Comparison of ENCODE assay signal across 8 mouse cellular contexts in genomic region chr19:43689419-43690246, GRCm38 (mm10). TPM values are rescaled to one million over a fixed set of nuclear protein-coding genes. Genes with fewer than 3 reads are reported as not detected.
DNase-seq lines count a peak whose midpoint lies in the region; ATAC-seq and TF ChIP-seq lines count a peak whose summit lies in the region.

Gene Entpd7, plus strand, starts transcription at chr19:43689672.

- H3K4me1 ChIP-seq in E14TG2a.4 (replicated peaks; ENCODE audit: low read depth, low read length) = peaks cover 17% of the 10 kb centered on the region
- H3K4me1 ChIP-seq in forebrain, embryonic 13.5 days = peaks cover 17% of the 10 kb centered on the region
- H3K4me1 ChIP-seq in liver, postnatal 0 days (ENCODE audit: insufficient read depth) = peaks cover 6% of the 10 kb centered on the region; the same call in 1 of the 2 replicates
- peaks cover 12% of the 10 kb centered on the region; the same call in 1 of the 2 replicates for H3K4me1 ChIP-seq in neural tube, embryonic 14.5 days (ENCODE audit: control insufficient read depth, insufficient read depth, low read length)

- ATAC-seq in forebrain, embryonic 13.5 days = peak; percentile 99
- ATAC-seq in liver, postnatal 0 days = peak; percentile 100
- peak; percentile 98 for ATAC-seq in neural tube, embryonic 14.5 days (ENCODE audit: low read depth)

- H3K4me3 ChIP-seq in E14TG2a.4 (replicated peaks; ENCODE audit: low read length) = peak within 1 kb of the TSS; percentile 93
- peak within 1 kb of the TSS; percentile 85 for H3K4me3 ChIP-seq in forebrain, embryonic 13.5 days
- peak within 1 kb of the TSS; percentile 80 for H3K4me3 ChIP-seq in liver, postnatal 0 days (ENCODE audit: low read depth, low read length)
- H3K4me3 ChIP-seq in neural tube, embryonic 14.5 days (ENCODE audit: low read depth, low read length) = peak within 1 kb of the TSS; percentile 77

- TF ChIP-seq CTCF in E14TG2a.4 (conservative IDR thresholded peaks at IDR 0.05; ENCODE audit: low read length) = no peak
- TF ChIP-seq CTCF in liver, postnatal 0 days (IDR thresholded peaks at IDR 0.05; ENCODE audit: low read depth) = peak; percentile 68

- intact Hi-C loops in heart, postnatal 10 days (cut with DNase I) = loop anchor here (1.0 to 2.0 kb wide), 2 partner anchors 14 to 63 kb away; partner anchors contain the start of genes Cox15 and Cutc

- H3K27me3 ChIP-seq in E14TG2a.4 (ENCODE audit: insufficient read depth, low read length) = no peaks in the 10 kb centered on the region
- H3K27me3 ChIP-seq in forebrain, embryonic 13.5 days = no peaks in the 10 kb centered on the region; the same call in 1 of the 2 replicates
- no peaks in the 10 kb centered on the region for H3K27me3 ChIP-seq in liver, postnatal 0 days (ENCODE audit: insufficient read depth, low read length)
- H3K27me3 ChIP-seq in neural tube, embryonic 14.5 days (ENCODE audit: control insufficient read depth, insufficient read depth, low read length) = no peaks in the 10 kb centered on the region

- under 1% methylated on average over 60 of the region's 60 CpGs for WGBS in forebrain, embryonic 13.5 days
- WGBS in large intestine, adult 2 months = under 1% methylated on average over 60 of the region's 60 CpGs
- WGBS in liver, postnatal 0 days (ENCODE audit: insufficient replicate concordance) = under 1% methylated on average over 59 of the region's 60 CpGs
- 0% methylated on average over 60 of the region's 60 CpGs for WGBS in neural tube, embryonic 14.5 days

- H3K9me3 ChIP-seq in E14TG2a.4 (ENCODE audit: low read length) = no peaks in the 10 kb centered on the region
- H3K9me3 ChIP-seq in forebrain, embryonic 13.5 days (replicated peaks) = no peaks in the 10 kb centered on the region
- no peaks in the 10 kb centered on the region for H3K9me3 ChIP-seq in liver, postnatal 0 days (ENCODE audit: low read length)
- no peaks in the 10 kb centered on the region for H3K9me3 ChIP-seq in neural tube, embryonic 14.5 days (ENCODE audit: control insufficient read depth, low read length)

- peak within 1 kb of the TSS; percentile 91 for H3K9ac ChIP-seq in forebrain, embryonic 13.5 days
- peak within 1 kb of the TSS; percentile 68 for H3K9ac ChIP-seq in liver, postnatal 0 days (replicated peaks)
- peak within 1 kb of the TSS; percentile 93 for H3K9ac ChIP-seq in neural tube, embryonic 14.5 days (replicated peaks; ENCODE audit: low read depth, low read length)

- H3K27ac ChIP-seq in forebrain, embryonic 13.5 days = peak within 1 kb of the TSS; percentile 71
- no peak within 1 kb of the TSS for H3K27ac ChIP-seq in liver, postnatal 0 days (ENCODE audit: low read depth)
- H3K27ac ChIP-seq in neural tube, embryonic 14.5 days (ENCODE audit: low read depth, low read length) = peak within 1 kb of the TSS; percentile 74

- no peaks in the 10 kb centered on the region for H3K36me3 ChIP-seq in E14TG2a.4 (ENCODE audit: insufficient read depth, low read length)
- H3K36me3 ChIP-seq in forebrain, embryonic 13.5 days (ENCODE audit: poor library complexity, severe bottlenecking) = peaks cover 5% of the 10 kb centered on the region; the same call in 1 of the 2 replicates
- 0 out of 2 replicates have a peak, but pooled peaks cover 6% of the 10 kb centered on the region for H3K36me3 ChIP-seq in liver, postnatal 0 days (replicated peaks; ENCODE audit: insufficient read depth, low read length)
- no peaks in the 10 kb centered on the region for H3K36me3 ChIP-seq in neural tube, embryonic 14.5 days (ENCODE audit: control insufficient read depth, insufficient read depth, low read length)

- H3K4me2 ChIP-seq in forebrain, embryonic 13.5 days = peak within 1 kb of the TSS; percentile 74
- H3K4me2 ChIP-seq in liver, postnatal 0 days (ENCODE audit: low read depth, low read length) = peak within 1 kb of the TSS; percentile 87
- H3K4me2 ChIP-seq in neural tube, embryonic 14.5 days (ENCODE audit: low read depth, low read length) = peak within 1 kb of the TSS; percentile 73

- TF ChIP-seq EP300 in liver, postnatal 0 days (IDR thresholded peaks at IDR 0.05; ENCODE audit: low read depth) = no peak

- peak; percentile 92 for DNase-seq in c-Kit-positive CD71-positive TER-119-positive erythroid progenitor cells, embryonic 14.5 days (ENCODE audit: low spot score)
- DNase-seq in heart, postnatal 10 days = peak; percentile 98
- peak; percentile 73 for DNase-seq in large intestine, adult 2 months (ENCODE audit: low read depth, low spot score)
- DNase-seq in liver, postnatal 0 days = peak; percentile 96
- DNase-seq in testis, postnatal 10 days (ENCODE audit: low spot score) = peak; percentile 91

RNA-seq across cellular contexts. Expression of gene Entpd7, which starts in this region (rescaled TPM):
- polyA plus RNA-seq in forebrain, embryonic 13.5 days (2015; fragmentation: Nextera tagmentation; extraction: Ambion mirVana) = 7.4 and 8.3 TPM in 2 replicates
- total RNA-seq in heart, postnatal 10 days (2021) = 1 to 10 TPM; 5.4 to 5.7 TPM
- 9.6 and 26.0 TPM in 2 replicates for polyA plus RNA-seq in large intestine, adult 2 months (2012; rRNA removed)
- 1.9 TPM in 2 replicates for polyA plus RNA-seq in liver, postnatal 0 days (2015; fragmentation: Nextera tagmentation; extraction: Ambion mirVana)
- 13.7 and 14.5 TPM in 2 replicates for polyA plus RNA-seq in neural tube, embryonic 14.5 days (2014; fragmentation: Nextera tagmentation; extraction: Ambion mirVana)
